Mouse (Mus musculus): ENCODE results near the gene Msx2. TPM values are rescaled to one million over a fixed set of nuclear protein-coding genes. Genes with fewer than 3 reads are reported as not detected.
A peak's percentile ranks its signal among the peaks of the same experiment; 100 is the strongest.

The Msx2 gene
- polyA plus RNA-seq (2016; fragmentation: Nextera tagmentation; extraction: Ambion mirVana), result 0.32 and 0.33 TPM in 2 replicates

DNA sequence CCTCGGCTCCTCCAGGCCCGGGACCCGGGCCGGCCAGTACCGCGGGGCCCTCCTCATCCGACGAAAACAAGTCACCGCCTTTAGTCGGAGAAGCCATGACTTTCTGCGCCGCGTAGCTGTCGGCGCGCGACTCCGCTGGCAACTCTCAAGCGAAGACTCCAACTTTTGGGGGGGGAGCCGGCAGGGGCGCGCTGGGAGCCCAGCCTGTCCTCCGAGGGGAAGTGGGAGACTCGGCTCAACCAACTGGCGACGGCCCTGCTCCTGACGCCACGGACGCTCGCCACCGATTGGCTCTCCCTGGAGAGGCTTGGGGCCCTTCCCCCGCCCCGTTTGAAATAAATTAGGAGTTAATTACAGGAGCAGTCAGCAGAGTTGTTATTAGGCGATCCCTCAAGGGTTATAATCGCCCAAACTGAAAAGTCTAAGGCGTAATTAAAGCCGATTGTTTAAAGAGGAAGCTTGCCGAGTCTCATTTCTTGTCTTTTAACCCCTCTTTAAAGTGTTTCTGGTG is at the start of gene Msx2:
Msx2 (minus strand) TSS at position 461 of the 511 bp plus-strand sequence.
- Histone ChIP-seq H3K9me3 (replicated peaks) (no peaks in the 10 kb centered on the region), H3K4me2 (peak within 1 kb of the TSS; percentile 71), H3K4me3 (peak within 1 kb of the TSS; percentile 45), H3K9ac (no peak within 1 kb of the TSS), H3K27ac (no peak within 1 kb of the TSS), H3K27me3 (replicated peaks) (peaks cover 98% of the 10 kb centered on the region), H3K4me1 (no peaks in the 10 kb centered on the region; the same call in 1 of the 2 replicates), H3K36me3 (no peaks in the 10 kb centered on the region)
- ATAC-seq, result 0 out of 2 replicates have a peak, but pooled peaks have one; percentile 46
- WGBS (ENCODE audit: insufficient replicate concordance), result under 1% methylated on average over 38 of the region's 38 CpGs

GRCm38 (mm10) chr13:53521468-53521867 is 48.6 kb upstream of the Msx2 start:
- no peak overlapping the region for H3K9ac ChIP-seq
- H3K4me1 ChIP-seq, result no peaks in the 10 kb centered on the region
- no peak overlapping the region for H3K27ac ChIP-seq
- no peak for ATAC-seq
- 53% methylated on average over 3 of the region's 3 CpGs for WGBS (ENCODE audit: insufficient replicate concordance)
- H3K36me3 ChIP-seq, result no peaks in the 10 kb centered on the region
- no peaks in the 10 kb centered on the region for H3K27me3 ChIP-seq (replicated peaks)
- no peak overlapping the region for H3K4me2 ChIP-seq
- no peaks in the 10 kb centered on the region for H3K9me3 ChIP-seq (replicated peaks)
- H3K4me3 ChIP-seq, result no peak overlapping the region

GRCm38 (mm10) chr13:53520343-53520937 is 47.6 kb upstream of the Msx2 start:
- H3K27me3 ChIP-seq (replicated peaks), result no peaks in the 10 kb centered on the region
- no peaks in the 10 kb centered on the region for H3K4me1 ChIP-seq
- no peaks in the 10 kb centered on the region for H3K9me3 ChIP-seq (replicated peaks)
- no peak overlapping the region for H3K4me3 ChIP-seq
- no peak for ATAC-seq
- no peak overlapping the region for H3K4me2 ChIP-seq
- no peak overlapping the region for H3K27ac ChIP-seq
- WGBS (ENCODE audit: insufficient replicate concordance), result 52% methylated on average over 12 of the region's 12 CpGs
- H3K9ac ChIP-seq, result no peak overlapping the region
- H3K36me3 ChIP-seq, result no peaks in the 10 kb centered on the region

DNA sequence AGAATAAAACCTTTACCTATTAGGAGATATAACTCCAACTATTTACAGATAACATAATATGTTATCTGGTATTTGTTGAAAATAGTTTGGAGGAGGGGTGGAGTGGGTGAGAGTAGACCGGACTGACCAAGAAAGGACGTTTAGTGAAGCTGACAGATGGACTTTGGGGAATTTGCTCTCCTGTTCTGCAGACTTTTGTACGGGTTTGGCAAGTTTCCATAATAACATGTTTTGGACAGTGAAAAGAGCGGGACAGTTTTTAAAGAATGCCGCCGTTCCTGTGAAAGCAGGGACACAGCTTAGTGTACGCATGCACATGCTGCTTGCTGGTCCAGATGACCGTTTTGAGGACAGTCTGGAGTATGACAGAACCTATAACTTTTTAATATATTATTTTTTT is 46.9 kb upstream of the Msx2 start:
- H3K36me3 ChIP-seq, result no peaks in the 10 kb centered on the region
- H3K4me3 ChIP-seq, result no peak overlapping the region
- 68% methylated on average over 8 of the region's 8 CpGs for WGBS (ENCODE audit: insufficient replicate concordance)
- no peaks in the 10 kb centered on the region for H3K4me1 ChIP-seq
- H3K27ac ChIP-seq, result no peak overlapping the region
- H3K9me3 ChIP-seq (replicated peaks), result no peaks in the 10 kb centered on the region
- no peak overlapping the region for H3K4me2 ChIP-seq
- ATAC-seq, result no peak
- no peak overlapping the region for H3K9ac ChIP-seq
- no peaks in the 10 kb centered on the region for H3K27me3 ChIP-seq (replicated peaks)

DNA sequence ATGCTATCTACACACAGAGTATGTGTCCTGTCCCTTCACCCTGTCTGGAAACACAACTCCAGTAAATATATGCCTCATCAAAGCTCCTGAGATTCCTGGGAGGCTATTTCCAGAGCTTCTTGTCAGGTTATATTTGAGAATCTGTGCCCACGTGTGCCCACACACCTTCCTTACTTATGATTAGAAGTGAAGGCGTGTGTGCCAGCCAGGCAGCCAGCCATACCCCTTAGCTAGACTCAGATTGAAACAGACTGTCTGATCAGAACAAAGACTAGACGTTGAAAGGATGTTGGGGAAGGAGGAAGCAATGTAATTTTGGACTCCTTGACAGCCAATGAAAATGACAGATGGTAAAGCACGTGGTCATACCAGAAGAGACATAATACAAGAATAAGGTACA is 45.4 kb upstream of the Msx2 start:
- no peak overlapping the region for H3K4me3 ChIP-seq
- H3K27me3 ChIP-seq (replicated peaks), result no peaks in the 10 kb centered on the region
- H3K4me2 ChIP-seq, result no peak overlapping the region
- H3K36me3 ChIP-seq, result no peaks in the 10 kb centered on the region
- WGBS (ENCODE audit: insufficient replicate concordance), result 58% methylated on average over 4 of the region's 4 CpGs
- no peak overlapping the region for H3K27ac ChIP-seq
- H3K9me3 ChIP-seq (replicated peaks), result no peaks in the 10 kb centered on the region
- ATAC-seq, result no peak
- H3K4me1 ChIP-seq, result peaks cover 4% of the 10 kb centered on the region; the same call in 1 of the 2 replicates
- no peak overlapping the region for H3K9ac ChIP-seq

GRCm38 (mm10) chr13:53514574-53514973 is 41.7 kb upstream of the Msx2 start:
- no peaks in the 10 kb centered on the region for H3K27me3 ChIP-seq (replicated peaks)
- H3K27ac ChIP-seq, result no peak overlapping the region
- H3K9ac ChIP-seq, result no peak overlapping the region
- H3K9me3 ChIP-seq (replicated peaks), result no peaks in the 10 kb centered on the region
- ATAC-seq, result no peak
- no peaks in the 10 kb centered on the region for H3K36me3 ChIP-seq
- peaks cover 4% of the 10 kb centered on the region; the same call in 1 of the 2 replicates for H3K4me1 ChIP-seq
- no peak overlapping the region for H3K4me2 ChIP-seq
- no peak overlapping the region for H3K4me3 ChIP-seq

DNA sequence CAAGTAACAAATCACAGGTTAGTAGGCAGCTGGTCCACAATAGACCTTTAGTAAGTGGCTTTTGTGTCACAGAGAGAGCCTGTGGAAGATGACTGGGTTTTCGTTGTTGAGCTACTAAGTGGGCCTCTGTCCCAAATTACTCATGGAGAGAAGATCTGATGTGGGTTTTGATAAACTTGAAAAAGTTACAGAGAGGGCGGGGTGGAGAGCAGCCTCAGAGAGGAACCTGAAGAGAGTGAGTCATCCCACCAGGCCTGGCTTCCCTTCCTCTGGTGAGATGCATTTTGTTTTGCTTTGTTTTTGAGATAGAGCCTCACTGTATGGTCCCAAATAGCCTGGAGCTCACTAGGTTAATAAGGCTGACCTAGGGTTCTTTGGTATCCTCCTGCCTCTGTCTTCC is 38.5 kb upstream of the Msx2 start:
- no peak for ATAC-seq
- Histone ChIP-seq H3K9me3 (replicated peaks) (no peaks in the 10 kb centered on the region), H3K4me2 (no peak overlapping the region), H3K27me3 (replicated peaks) (no peaks in the 10 kb centered on the region), H3K27ac (no peak overlapping the region), H3K36me3 (no peaks in the 10 kb centered on the region), H3K4me3 (no peak overlapping the region), H3K9ac (no peak overlapping the region), H3K4me1 (peaks cover 4% of the 10 kb centered on the region; the same call in 1 of the 2 replicates)
- 33% methylated on average over 2 of the region's 2 CpGs for WGBS (ENCODE audit: insufficient replicate concordance)

GRCm38 (mm10) chr13:53502406-53502805 is 29.5 kb upstream of the Msx2 start:
- Histone ChIP-seq H3K4me2 (no peak overlapping the region), H3K9me3 (replicated peaks) (no peaks in the 10 kb centered on the region), H3K9ac (no peak overlapping the region), H3K4me3 (no peak overlapping the region), H3K36me3 (no peaks in the 10 kb centered on the region), H3K4me1 (no peaks in the 10 kb centered on the region), H3K27me3 (replicated peaks) (peaks cover 12% of the 10 kb centered on the region; the same call in 1 of the 2 replicates), H3K27ac (no peak overlapping the region)
- 40% methylated on average over 6 of the region's 6 CpGs for WGBS (ENCODE audit: insufficient replicate concordance)
- no peak for ATAC-seq

DNA sequence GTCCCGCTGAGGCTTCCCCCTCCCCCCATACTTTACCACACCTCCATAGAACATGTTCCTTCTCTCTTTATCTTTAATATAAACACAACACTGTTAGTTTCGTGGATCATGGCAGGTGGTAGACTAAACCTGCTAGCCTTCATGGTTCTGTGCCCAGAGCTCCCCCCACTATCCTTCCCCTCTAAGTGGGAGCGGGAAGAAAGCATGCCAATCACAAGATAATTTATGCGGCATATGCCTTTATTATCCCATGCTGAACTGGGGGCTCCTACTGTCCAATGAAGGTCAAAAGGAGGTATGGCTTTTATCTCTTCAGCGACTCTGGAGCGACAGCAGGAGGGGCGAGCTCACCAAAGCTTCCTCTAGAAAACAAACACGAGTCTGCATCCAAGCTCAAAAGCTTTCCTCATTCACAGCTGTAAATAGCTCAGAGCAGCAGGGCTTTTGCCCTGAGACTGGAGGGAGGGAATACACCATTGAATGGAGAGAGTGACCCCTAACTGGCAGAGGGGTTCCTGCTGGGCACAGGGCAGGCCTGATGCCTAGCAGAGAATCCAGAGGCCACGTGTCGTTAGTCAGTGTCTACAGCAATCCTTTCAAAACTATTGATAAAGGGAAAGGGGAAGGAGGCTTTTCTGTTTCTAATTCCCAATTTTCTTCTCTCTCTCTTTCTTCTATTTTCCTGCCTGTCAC is 28.8 kb upstream of the Msx2 start:
- Histone ChIP-seq H3K4me1 (no peaks in the 10 kb centered on the region), H3K27ac (no peak overlapping the region), H3K27me3 (replicated peaks) (peaks cover 12% of the 10 kb centered on the region; the same call in 1 of the 2 replicates), H3K4me3 (no peak overlapping the region), H3K4me2 (no peak overlapping the region), H3K9ac (no peak overlapping the region), H3K36me3 (no peaks in the 10 kb centered on the region), H3K9me3 (replicated peaks) (no peaks in the 10 kb centered on the region)
- 28% methylated on average over 10 of the region's 10 CpGs for WGBS (ENCODE audit: insufficient replicate concordance)
- ATAC-seq, result no peak

GRCm38 (mm10) chr13:53501057-53501456 is 28.2 kb upstream of the Msx2 start:
- no peak overlapping the region for H3K4me2 ChIP-seq
- WGBS (ENCODE audit: insufficient replicate concordance), result 49% methylated on average over 3 of the region's 3 CpGs
- no peaks in the 10 kb centered on the region for H3K36me3 ChIP-seq
- H3K27me3 ChIP-seq (replicated peaks), result peaks cover 12% of the 10 kb centered on the region; the same call in 1 of the 2 replicates
- no peak overlapping the region for H3K27ac ChIP-seq
- H3K4me1 ChIP-seq, result no peaks in the 10 kb centered on the region
- ATAC-seq, result no peak
- no peak overlapping the region for H3K4me3 ChIP-seq
- H3K9me3 ChIP-seq (replicated peaks), result no peaks in the 10 kb centered on the region
- no peak overlapping the region for H3K9ac ChIP-seq

- H3K4me3 ChIP-seq, result no peak overlapping the region
Observed at GRCm38 (mm10) chr13:53486512-53486911, 13.6 kb upstream of the Msx2 start.

GRCm38 (mm10) chr13:53475701-53476188 is 2.9 kb upstream of the Msx2 start:
- Histone ChIP-seq H3K4me1 (no peaks in the 10 kb centered on the region; the same call in 1 of the 2 replicates), H3K9me3 (replicated peaks) (no peaks in the 10 kb centered on the region), H3K4me3 (peak overlapping the region; percentile 45), H3K27me3 (replicated peaks) (peaks cover 80% of the 10 kb centered on the region), H3K36me3 (no peaks in the 10 kb centered on the region), H3K4me2 (peak overlapping the region; percentile 66), H3K27ac (no peak overlapping the region), H3K9ac (no peak overlapping the region)
- no peak for ATAC-seq
- 1% methylated on average over 37 of the region's 37 CpGs for WGBS (ENCODE audit: insufficient replicate concordance)

More at GRCm38 (mm10) chr13:53486512-53486911, 13.6 kb upstream of the Msx2 start:
- Histone ChIP-seq H3K4me1 (no peaks in the 10 kb centered on the region), H3K9me3 (replicated peaks) (no peaks in the 10 kb centered on the region), H3K36me3 (no peaks in the 10 kb centered on the region), H3K9ac (no peak overlapping the region), H3K27me3 (replicated peaks) (peaks cover 22% of the 10 kb centered on the region; the same call in 1 of the 2 replicates), H3K27ac (no peak overlapping the region), H3K4me2 (no peak overlapping the region)
- 50% methylated on average over 4 of the region's 4 CpGs for WGBS (ENCODE audit: insufficient replicate concordance)
- no peak for ATAC-seq
